Mouse (Mus musculus) heart, embryonic 16.5 days (tissue): ENCODE data around the gene Tmco1. TPM values are rescaled to one million over a fixed set of nuclear protein-coding genes. Genes with fewer than 3 reads are reported as not detected.
A peak's percentile ranks its signal among the peaks of the same experiment; 100 is the strongest.

Source experiments
- ATAC-seq: fragments of 200-750 bp; cut with Nextera tagmentation; replicated peaks from 2 replicates; pipeline ENCODE4 v1.8.0; 2017; ENCODE audit warnings: moderate number of reproducible peaks; ENCODE audit not compliant: insufficient read depth, low FRiP score; ENCODE audit errors: extremely low read depth
- H3K27ac ChIP-seq: fragments of 300-500 bp; sonication (generic); 2 replicates; pipeline ENCODE4 v1.5.1; 2014; ENCODE audit warnings: mild to moderate bottlenecking, low read length, control low read depth, moderate library complexity
- H3K27me3 ChIP-seq: fragments of 300-500 bp; sonication (generic); 2 replicates; pipeline ENCODE4 v1.6.1; 2014; ENCODE audit warnings: low read length, mixed read lengths; ENCODE audit not compliant: control insufficient read depth, insufficient read depth
- H3K36me3 ChIP-seq: fragments of 300-500 bp; sonication (generic); 2 replicates; pipeline ENCODE4 v1.6.1; 2014; ENCODE audit not compliant: control insufficient read depth, insufficient read depth
- H3K4me1 ChIP-seq: fragments of 300-500 bp; sonication (generic); 2 replicates; pipeline ENCODE4 v1.6.1; 2014; ENCODE audit warnings: low read length, mixed read lengths; ENCODE audit not compliant: control insufficient read depth, insufficient read depth
- H3K4me2 ChIP-seq: fragments of 300-500 bp; sonication (generic); 2 replicates; pipeline ENCODE4 v1.6.1; 2014; ENCODE audit warnings: low read depth, mild to moderate bottlenecking, control low read depth, low read length
- H3K4me3 ChIP-seq: fragments of 300-500 bp; sonication (generic); 2 replicates; pipeline ENCODE4 v1.5.1; 2014; ENCODE audit warnings: mild to moderate bottlenecking, control low read depth, low read length
- H3K9ac ChIP-seq: fragments of 300-500 bp; sonication (generic); 2 replicates; pipeline ENCODE4 v1.6.1; 2014; ENCODE audit warnings: low read length, control low read depth
- H3K9me3 ChIP-seq: fragments of 300-500 bp; sonication (generic); replicated peaks from 2 replicates; pipeline ENCODE4 v1.6.1; 2016; ENCODE audit warnings: low read length; ENCODE audit not compliant: control insufficient read depth
- WGBS: fragments of 180-500 bp; shearing (Covaris S2); extraction: QIAGEN DNeasy Blood & Tissue Kit; methylation state at CpG from one replicate; pipeline ENCODE4 v1.1.7; 2014; 5-methylcytosine and 5-hydroxymethylcytosine counted together
- polyA plus RNA-seq: library from polyadenylated mRNA; unstranded; fragments of >200 nt; fragmentation: Nextera tagmentation; extraction: Ambion mirVana; gene quantifications from 2 replicates; pipeline ENCODE4 v1.2.1, GENCODE M21; 2015

Tmco1 gene
- polyA plus RNA-seq, 1 experiment from 2014 or later = 99.1 TPM

- H3K36me3 ChIP-seq = peaks cover 17% of the 10 kb centered on the region
Measured at GRCm38 (mm10) chr1:167369905-167370304, 61.7 kb downstream of the Tmco1 start.

DNA sequence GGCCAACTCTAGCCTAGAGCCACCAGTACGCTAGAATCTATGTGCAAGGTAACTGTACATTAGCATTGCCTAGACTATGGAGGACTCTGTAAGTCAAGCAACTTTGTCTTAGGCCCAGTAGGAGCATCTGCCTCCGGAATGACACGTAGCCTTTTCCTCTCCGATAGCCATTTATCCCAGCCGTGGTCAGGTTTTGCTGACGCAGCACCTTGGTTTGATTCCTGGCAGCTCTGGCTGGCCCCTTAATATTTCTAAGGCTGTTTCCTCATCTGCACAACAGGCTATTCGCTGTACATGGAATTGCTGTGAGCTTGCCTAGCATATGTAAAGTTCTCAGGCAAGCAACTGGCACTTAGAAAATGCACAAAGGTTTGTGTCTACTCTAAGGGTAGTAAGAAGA is 64.6 kb downstream of the Tmco1 start:
- ATAC-seq = no peak
- Histone ChIP-seq H3K27ac (no peak overlapping the region), H3K4me3 (no peak overlapping the region), H3K36me3 (peaks cover 20% of the 10 kb centered on the region), H3K4me1 (no peaks in the 10 kb centered on the region), H3K27me3 (no peaks in the 10 kb centered on the region), H3K9ac (no peak overlapping the region), H3K4me2 (no peak overlapping the region), H3K9me3 (no peaks in the 10 kb centered on the region)
- 89% methylated on average over 7 of the region's 7 CpGs for WGBS

More at GRCm38 (mm10) chr1:167369905-167370304, 61.7 kb downstream of the Tmco1 start:
- Histone ChIP-seq H3K4me2 (no peak overlapping the region), H3K27me3 (no peaks in the 10 kb centered on the region), H3K27ac (no peak overlapping the region), H3K4me3 (no peak overlapping the region), H3K4me1 (no peaks in the 10 kb centered on the region), H3K9ac (no peak overlapping the region), H3K9me3 (no peaks in the 10 kb centered on the region)
- ATAC-seq = peak; percentile 69; the same call in 1 of the 2 replicates
- 9% methylated on average over 7 of the region's 7 CpGs for whole genome bisulfite sequencing

- 28% methylated on average over 15 of the region's 15 CpGs for WGBS
- Histone ChIP-seq H3K4me3 (no peak overlapping the region), H3K9ac (no peak overlapping the region), H3K4me1 (no peaks in the 10 kb centered on the region), H3K36me3 (peaks cover 20% of the 10 kb centered on the region), H3K4me2 (no peak overlapping the region), H3K9me3 (no peaks in the 10 kb centered on the region), H3K27me3 (no peaks in the 10 kb centered on the region), H3K27ac (no peak overlapping the region)
- no peak for ATAC-seq
Measured at GRCm38 (mm10) chr1:167374003-167374784, 66.0 kb downstream of the Tmco1 start.

GRCm38 (mm10) chr1:167374942-167375341 is 66.8 kb downstream of the Tmco1 start:
- no peak overlapping the region for H3K4me3 ChIP-seq
- ATAC-seq = no peak
- no peaks in the 10 kb centered on the region for H3K27me3 ChIP-seq
- H3K27ac ChIP-seq = no peak overlapping the region
- 56% methylated on average over 2 of the region's 2 CpGs for WGBS
- H3K36me3 ChIP-seq = peaks cover 20% of the 10 kb centered on the region
- H3K4me1 ChIP-seq = no peaks in the 10 kb centered on the region
- no peaks in the 10 kb centered on the region for H3K9me3 ChIP-seq
- H3K4me2 ChIP-seq = no peak overlapping the region
- H3K9ac ChIP-seq = no peak overlapping the region

DNA sequence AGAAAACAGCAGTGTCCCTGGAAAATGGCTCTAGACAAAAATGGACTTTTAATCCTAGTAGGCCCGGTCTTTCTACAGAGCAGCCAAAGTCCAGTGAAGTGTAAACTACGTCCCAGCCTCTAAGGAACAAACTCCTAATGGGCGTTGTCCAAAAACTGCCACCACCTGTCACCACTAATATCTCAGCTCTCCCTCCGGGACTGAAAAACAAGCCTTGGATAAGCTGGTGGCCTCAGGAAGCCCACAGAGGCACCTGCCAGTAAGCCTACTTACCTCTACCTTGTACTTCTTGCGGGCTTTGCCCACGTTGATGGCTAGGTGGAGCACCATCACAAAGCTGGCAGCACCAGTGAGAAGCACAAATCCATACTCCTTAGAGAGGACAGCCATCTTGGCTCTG is 69.8 kb downstream of the Tmco1 start:
- Histone ChIP-seq H3K4me2 (no peak overlapping the region), H3K9me3 (no peaks in the 10 kb centered on the region), H3K27ac (no peak overlapping the region), H3K4me3 (no peak overlapping the region), H3K36me3 (peaks cover 14% of the 10 kb centered on the region), H3K9ac (no peak overlapping the region), H3K27me3 (no peaks in the 10 kb centered on the region), H3K4me1 (no peaks in the 10 kb centered on the region)
- ATAC-seq = no peak
- WGBS = 70% methylated on average over 6 of the region's 6 CpGs

DNA sequence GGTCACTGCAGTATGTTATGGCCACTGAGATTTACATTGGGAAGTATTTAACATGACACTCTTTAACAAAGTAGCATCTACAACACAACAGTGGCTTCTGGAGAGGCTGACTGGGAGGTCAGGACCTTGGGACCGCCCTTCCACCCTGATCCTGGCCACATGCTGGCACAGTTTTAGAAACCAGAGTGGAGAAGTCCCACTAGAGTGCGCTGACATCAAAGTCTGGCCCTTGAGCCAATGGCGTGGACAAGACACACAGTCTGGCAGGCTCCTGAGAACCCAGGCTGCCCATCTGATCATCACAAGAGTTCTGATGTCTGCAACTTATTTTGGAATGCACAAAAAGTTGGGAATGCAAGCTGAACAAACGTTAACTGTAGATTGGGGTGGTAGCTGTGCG is 71.6 kb downstream of the Tmco1 start:
- WGBS = 69% methylated on average over 5 of the region's 5 CpGs
- no peak for ATAC-seq
- Histone ChIP-seq H3K27ac (no peak overlapping the region), H3K4me1 (no peaks in the 10 kb centered on the region), H3K4me3 (no peak overlapping the region), H3K4me2 (no peak overlapping the region), H3K9ac (no peak overlapping the region), H3K36me3 (peaks cover 14% of the 10 kb centered on the region), H3K27me3 (no peaks in the 10 kb centered on the region), H3K9me3 (no peaks in the 10 kb centered on the region)

DNA sequence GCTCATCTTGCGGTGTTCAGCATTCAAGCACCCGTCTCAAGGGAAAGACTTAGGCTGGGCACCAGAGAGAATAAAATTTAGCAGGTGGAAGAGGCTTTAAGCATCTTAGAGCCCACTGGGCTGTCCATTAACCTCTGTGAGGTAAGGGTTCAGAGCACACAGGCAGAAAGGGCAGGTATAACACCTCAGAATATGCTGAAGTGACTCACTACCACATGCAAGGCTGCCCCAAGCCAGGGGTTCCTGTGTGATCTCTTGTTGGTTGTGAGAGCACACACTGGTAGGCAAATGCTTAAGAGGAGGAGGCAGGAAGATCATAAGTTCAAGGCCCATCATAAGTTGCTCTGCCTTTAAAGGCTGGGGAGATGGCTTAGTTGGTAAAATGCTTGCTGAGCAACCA is 72.0 kb downstream of the Tmco1 start:
- H3K36me3 ChIP-seq = peaks cover 14% of the 10 kb centered on the region
- WGBS = 84% methylated on average over 2 of the region's 2 CpGs
- no peak overlapping the region for H3K9ac ChIP-seq
- H3K27ac ChIP-seq = no peak overlapping the region
- ATAC-seq = no peak
- no peak overlapping the region for H3K4me3 ChIP-seq
- H3K4me1 ChIP-seq = peaks cover 3% of the 10 kb centered on the region
- no peak overlapping the region for H3K4me2 ChIP-seq
- H3K9me3 ChIP-seq = no peaks in the 10 kb centered on the region
- no peaks in the 10 kb centered on the region for H3K27me3 ChIP-seq

DNA sequence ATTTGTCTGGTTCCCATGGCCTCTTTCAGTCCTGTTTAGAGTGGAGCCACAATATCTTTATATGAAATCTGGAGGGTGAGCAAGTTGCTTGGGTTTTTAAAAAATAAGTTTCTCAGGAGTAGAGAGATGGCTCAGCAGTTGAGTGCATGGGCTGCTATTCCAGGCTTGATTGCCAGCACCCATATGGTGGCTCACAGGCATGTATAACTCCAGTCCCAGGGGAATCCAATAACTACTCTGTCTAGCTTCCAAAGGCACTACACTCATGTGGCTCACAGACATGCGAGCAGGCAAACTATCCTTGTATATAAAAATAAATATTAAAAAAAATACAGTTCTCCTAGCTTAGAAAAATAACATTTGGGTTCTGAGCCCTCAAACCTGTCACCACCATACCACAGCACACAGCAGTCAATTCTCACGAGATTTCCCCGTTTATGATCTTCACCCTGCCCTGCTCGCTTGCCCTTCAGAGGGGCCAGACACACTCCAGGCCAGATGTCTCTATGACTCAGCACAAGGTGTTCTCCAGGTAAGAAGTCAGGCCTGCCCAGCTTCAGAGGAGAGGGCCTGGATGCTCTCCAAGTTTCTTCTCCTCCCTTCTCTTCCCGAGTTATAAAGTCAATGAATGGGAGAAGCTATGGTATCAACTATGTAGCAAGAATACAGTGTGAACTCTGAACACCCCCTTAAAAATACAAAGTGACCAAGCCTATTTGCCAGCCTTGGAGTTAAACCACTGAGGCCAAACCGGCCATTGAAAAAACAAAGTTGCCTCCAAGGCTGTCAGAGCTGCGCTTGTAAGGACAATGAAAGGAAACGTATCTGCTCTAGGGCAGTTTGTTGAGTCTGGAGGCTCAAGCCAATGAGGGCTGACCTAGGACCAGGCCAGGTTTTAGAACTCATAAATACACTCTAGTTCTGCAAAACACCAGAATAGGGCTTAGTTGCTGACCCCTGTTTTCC is 73.2 kb downstream of the Tmco1 start:
- no peak overlapping the region for H3K27ac ChIP-seq
- H3K4me1 ChIP-seq = peaks cover 4% of the 10 kb centered on the region
- no peak overlapping the region for H3K4me2 ChIP-seq
- H3K27me3 ChIP-seq = no peaks in the 10 kb centered on the region
- H3K4me3 ChIP-seq = no peak overlapping the region
- no peaks in the 10 kb centered on the region for H3K9me3 ChIP-seq
- H3K9ac ChIP-seq = no peak overlapping the region
- H3K36me3 ChIP-seq = peaks cover 10% of the 10 kb centered on the region
- ATAC-seq = no peak
- WGBS = 74% methylated on average over 8 of the region's 8 CpGs

DNA sequence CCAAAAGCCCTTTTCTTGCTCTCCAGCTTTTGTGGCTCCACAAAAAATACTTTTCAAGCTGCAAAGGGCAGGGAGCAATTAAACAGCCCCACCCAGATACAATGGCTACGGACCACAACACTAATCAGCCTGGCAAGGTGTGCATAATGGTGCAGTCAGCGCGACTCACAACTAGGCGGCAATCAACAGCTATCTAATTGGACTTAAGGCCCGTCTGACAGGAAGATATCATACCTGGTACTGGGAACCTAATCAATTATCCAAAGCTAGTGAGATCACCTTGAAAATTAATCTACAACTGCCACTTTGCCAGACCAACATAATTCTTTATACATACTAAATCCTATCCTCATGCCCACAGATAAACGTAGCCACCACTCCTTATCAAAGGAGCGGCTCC is 74.1 kb downstream of the Tmco1 start:
- WGBS = 83% methylated on average over 7 of the region's 7 CpGs
- Histone ChIP-seq H3K9me3 (no peaks in the 10 kb centered on the region), H3K9ac (no peak overlapping the region), H3K27me3 (no peaks in the 10 kb centered on the region), H3K27ac (no peak overlapping the region), H3K4me3 (no peak overlapping the region), H3K4me2 (no peak overlapping the region), H3K36me3 (no peaks in the 10 kb centered on the region; the same call in 1 of the 2 replicates), H3K4me1 (peaks cover 4% of the 10 kb centered on the region)
- no peak for ATAC-seq
